Mouse (Mus musculus) urinary bladder, postnatal 36 days (tissue): Measurements from ENCODE around the gene Jade1.

ENCODE experiments used
- DNase-seq, 2 experiments: peaks; one replicate each; pipeline ENCODE4 v3.0.0; 2022; ENCODE audit warnings: low spot score in 2 of 2, mixed read lengths in 1 of 2

The Jade1 gene

DNA sequence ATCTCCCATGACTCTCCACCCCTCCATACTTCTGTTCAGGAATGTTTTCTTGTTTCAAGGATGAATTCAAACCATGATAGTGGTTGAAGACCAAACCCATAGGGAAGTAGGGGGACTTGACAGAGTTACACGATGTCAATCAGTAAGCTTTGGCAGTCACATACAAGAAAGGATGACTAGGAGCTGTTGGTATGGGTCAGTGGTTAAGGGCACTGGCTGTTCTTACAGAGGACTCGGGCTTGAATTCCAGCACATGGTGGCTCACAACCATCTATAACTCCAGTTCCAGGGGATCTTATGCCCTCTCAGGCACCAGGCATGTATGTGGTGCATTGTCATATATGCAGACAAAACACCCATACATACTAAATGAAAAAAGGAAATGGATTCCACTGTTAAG, 21.7 kb downstream of the Jade1 start:
- no peak for DNase-seq

DNA sequence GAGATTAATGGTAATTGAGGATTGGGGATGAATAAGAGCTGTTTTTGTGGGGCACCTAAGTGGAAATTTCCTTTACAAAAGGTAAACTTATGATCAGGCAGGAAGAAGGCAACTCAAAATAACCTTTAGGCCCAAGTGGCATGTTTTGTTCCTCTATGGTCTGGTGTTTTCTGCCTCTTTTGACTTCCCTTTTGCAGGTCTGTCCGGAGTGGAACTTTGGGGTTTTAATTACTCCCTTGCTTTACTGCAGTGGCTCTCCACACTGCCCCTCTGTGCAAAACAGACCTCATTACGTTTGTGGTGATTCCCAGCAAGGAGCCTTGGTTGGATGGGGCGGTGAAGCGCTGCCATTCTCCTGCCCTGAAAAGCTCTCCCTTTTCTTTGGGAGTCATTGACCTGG, 24.3 kb downstream of the Jade1 start:
- no peak for DNase-seq

DNA sequence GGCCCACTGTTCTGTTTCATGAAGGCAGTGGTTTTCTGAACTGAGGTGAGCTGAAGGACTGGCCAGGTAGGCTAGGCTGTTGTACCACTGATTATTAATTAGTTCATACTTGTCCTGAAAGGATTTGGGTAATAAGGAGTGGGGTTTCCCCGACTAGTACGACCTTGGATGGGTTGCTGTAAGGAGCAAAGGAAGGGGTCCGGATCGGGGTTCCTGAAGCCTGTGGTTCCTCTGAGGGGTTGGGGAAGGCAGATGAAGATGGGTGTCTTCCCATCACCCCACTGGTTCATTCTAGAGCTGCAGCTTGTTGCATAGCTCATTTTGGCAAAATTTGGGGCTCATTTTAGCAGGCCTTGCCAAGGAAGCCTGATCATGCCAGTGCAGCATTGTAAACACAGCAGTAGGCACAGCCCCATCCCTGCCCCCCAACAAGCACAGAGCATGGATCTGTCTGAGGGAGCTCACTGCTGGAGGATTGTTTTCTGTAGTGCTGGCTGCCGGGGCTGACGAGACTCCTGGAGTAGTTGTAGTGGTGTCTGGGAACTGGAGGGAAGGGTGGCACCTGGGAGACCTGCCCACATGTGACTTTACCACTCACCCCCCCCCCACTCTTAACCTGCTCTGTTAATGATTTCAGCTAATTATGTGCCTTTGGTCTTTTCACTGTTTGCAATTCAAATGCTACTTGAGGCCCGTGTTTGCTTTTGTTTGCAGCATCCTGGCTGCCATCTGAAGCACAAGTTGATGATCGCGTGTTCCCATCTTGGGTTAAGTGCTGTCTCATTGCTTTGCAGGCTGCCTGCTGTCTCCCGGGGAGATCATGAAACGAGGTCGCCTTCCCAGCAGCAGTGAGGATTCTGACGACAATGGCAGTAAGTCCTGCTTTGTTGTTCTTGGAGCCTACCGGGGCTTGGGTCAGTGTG, 25.1 kb downstream of the Jade1 start:
- DNase-seq, result no peak

DNA sequence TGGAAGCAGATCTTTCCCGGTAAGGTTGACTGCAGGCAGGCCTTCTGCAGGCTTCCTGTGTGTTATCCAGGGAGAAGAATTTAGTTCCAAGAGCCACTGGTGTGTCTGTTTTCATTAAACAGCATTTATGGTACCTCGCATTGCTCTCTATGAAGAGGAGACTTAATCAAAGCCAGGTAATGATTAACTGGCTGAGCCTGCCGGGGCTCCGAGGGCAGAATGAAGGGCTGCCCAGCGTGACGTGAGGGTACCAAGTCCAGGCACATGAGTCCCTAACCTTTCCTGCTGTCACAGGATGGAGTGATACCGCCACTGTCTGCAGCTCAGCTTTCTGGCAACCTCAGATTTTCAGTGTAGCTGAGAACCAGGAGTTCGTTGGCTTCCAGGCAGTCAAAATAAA, 25.9 kb downstream of the Jade1 start:
- DNase-seq, result no peak

DNA sequence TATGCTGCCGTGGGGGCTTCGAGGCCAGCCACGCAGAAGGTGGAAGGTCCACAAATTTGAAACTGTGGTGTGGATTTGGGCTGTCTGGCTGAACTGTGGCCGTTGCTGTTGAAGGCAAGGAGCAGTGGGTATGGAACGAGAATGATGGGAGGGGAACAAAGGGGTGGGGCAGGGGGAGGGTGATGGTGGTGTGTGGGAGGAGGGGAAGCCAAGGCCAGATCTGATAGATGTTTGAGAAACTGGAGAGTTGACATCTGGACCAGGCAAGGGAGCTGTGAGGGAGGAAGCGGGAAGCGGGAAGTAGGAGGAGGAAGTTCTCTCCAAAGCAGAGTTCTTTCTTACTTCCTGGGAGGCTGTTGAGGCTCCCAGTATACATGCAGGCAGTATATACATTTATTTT, 26.7 kb downstream of the Jade1 start:
- no peak for DNase-seq

DNA sequence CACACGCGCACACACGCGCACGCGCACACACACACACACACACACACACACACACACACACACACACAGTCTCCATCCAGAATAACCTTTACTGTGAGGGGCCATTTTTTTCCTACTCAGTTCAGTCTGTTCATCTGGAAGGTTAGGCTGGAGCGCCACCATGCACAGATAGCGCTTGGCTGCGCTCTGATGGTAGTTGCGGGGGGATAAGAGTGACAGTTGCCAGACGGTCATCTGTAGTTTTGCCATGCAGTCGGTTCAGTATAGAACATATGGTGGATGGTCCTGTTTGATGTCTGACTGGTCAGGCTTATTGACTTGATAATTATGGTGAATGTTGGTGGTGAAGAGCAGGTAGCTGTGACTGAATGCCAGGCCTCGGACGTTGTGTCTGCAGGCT, 27.6 kb downstream of the Jade1 start:
- DNase-seq, result no peak

DNA sequence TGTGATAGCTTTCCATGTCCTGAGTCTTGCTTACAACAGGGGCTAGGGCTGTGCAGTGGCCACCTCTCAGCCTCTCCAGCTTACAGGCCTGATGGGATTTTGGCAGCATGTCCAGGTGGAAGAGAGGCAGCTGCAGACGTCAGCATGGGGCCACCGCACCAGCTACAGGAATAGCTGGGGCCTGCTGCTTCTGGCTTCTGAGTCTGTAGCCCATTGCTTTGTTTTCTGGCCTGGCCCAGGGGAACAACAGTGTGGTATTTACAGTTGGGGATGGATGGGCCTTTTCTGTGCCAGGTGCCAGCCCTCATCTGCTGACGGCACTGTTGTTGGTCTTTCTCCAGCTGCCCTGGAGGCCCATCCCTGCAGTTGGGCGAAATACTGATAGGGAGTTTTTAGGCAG, 28.1 kb downstream of the Jade1 start:
- DNase-seq, result no peak

DNA sequence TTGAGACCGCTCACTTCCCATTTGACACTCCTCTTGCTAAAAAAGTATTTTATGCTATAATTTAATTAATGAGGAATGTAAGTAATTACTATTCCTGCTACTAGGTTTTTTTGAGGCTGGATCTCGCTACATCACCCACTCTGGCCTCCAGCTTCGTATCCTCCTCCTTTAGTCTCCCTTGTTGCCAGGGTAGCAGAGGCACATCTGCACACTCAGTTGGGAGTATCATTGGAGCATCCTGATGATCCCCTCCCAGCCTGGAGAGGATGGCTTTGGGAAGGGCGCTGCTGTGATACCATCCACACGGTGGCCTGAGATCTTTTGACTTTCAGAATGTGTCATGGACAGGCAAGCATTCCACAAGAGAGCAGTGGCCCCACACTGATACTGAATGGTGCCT, 30.0 kb downstream of the Jade1 start:
- no peak for DNase-seq

DNA sequence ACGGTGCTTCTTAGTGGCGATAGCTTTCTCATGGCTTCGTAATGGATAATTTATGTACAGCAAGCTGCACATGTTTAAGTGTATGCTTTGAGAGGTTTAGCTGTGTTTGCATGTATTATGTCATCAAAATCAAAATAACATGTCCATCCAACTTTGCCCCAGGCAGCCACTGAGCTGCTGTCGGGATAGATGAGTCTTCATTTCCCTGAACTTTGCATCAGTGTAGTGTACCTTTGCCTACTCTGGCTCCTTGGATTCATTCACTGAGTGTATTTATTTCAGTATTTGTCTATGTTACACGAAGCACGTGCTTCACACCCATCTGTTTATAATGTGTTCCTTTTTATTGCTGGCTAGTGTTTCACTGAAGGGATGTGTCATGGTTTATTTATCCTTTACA, 30.8 kb downstream of the Jade1 start:
- no peak for DNase-seq

DNA sequence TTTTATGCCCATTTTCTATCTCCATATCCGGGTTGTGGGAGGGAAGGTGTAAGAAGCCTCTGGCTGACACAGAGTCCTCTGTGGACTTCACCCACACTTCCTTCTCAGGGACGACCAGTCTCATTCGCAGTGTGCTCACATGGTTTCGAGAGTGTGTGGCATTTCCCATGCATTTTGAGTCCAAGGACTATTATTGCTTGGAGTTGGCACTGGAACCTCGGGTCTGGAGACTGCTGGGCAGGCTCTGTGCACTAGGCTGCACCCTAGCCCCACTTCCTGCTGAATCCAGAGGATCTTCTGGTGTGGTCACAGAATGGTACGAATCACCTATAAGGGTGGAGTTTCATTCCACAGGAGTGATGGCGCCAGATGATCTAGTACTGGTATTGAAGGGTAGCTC, 31.4 kb downstream of the Jade1 start:
- DNase-seq, result no peak

DNA sequence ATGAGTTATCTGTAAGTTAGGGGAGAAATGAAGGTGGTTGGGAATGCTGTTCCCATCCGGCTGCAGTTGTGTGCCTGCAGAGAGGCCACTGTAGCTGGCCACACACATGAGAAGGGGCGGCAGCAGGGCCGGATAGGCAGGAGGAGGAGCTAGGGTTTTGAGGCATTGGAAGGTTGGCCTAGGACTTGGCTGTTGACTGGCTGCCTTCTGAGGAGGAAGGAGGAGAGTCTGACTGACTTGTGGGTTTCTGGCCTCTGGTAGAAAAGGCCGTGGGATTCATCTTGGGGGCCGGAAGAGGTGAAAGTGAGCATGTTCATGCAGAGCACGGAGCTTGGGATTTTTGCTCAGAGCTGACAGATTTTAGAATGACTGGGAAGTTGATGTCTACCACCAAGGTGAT, 32.1 kb downstream of the Jade1 start:
- peak in 1 of 2 experiments; percentile 36 for DNase-seq

DNA sequence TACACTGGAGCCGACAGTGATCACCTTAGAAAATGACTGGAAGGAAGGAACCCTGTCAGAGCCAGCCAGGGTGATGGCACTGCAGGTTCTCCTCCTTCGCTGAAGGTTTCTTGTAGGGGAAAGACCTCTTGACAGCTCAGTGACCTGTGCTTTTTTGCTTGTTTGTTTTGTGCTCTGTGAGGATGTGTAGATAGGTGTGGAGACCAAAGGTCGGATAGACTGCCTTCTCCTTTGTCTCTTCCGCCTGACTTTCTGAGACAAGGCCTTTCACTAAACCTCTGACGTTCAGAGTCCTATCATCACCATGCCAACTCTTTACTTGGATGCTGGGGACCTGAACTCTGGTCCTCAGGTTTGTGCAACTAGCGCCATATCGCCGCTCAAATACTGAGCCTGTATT, 33.0 kb downstream of the Jade1 start:
- DNase-seq, result no peak

DNA sequence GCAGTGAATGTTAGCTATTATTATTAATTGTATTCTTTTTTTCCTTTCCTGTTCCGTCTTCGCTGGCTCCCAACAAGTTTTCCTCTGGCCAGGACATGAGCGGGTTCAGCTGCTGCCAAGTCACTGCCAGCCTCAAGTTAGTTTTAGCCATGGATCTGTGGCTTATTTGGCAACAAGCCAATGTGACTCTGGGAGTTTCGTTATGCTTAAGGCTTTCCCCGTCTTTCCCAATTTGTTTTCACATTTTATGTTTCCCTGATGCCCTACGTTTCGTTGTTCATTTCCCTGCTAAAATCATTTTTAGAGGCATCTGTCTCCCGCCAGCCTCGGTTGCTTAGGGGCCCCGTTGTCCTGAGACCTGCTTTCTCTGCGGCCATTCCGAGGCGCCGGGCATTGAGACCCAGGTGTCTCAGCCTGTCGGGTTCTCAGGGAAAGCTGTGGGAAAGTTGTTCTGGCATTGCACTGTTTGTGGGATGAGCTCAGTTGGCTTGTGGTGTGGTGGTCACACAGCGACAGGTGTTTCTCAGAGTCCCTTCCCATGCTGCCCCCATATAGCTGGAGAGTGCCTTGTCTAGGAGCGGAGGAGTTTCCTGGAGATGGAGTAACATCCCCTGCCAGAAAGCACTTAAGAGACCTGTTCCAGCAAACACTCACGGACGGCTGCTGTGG, 33.8 kb downstream of the Jade1 start:
- no peak for DNase-seq

DNA sequence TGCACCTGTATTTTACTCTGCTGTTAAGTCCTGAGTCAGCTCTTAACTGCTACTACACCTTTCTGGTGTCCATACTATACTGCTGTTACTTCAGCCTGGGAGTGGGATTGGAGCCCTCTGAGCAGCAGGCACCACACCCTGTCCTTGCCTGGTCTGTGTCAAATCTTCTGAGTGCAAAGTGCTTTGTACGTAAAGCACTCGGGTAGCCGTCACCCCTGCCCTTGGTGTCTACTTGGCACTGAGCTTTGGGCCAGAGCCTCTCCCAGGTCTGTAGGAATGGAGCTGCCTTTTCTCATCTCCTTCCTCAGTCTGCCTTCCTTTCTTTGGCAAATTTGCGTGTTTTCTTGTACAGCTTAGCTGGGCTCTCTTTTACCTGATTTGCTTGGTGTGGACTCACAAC, 34.5 kb downstream of the Jade1 start:
- no peak for DNase-seq

DNA sequence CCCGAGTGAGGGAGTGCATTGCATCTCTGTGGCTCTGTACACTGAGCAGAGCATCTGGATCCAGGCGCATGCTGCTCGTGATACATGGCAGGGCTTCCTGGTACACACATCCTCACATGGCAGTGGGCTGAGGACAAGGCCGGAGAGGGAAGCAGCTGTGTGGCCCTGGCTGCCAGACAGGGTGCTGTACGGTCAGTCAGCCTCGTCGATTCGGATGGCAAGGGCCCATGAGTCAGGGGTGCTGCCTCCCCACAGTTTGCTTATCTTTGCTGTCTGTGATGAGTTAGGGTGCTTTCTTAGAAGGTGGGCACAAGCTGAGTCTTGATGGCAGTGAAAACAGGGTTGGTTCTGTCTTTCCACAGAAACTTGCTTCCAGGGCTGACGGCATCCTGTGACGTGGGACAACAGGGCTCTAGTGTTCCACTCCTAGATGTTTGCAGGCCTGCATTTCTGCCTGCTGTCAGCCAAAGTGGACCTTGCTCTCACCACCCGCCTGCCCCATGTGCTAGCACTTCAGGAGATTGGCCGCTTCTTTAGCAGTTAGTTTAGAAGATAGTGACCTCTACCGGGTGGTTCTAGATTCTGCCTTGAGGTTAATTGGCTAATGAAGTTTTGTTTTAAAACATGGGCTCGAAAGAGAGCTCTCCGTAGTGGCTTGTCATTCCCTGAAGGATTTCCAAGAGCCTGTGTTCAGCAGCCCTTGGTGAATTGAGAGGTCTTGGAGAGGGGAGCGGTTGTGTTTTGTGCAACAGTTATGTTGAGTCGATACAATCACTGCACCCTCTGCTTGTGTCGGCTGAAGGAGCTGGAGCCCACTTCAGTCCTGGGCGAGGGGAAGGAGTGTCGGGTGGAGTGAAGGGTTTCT, 35.4 kb downstream of the Jade1 start:
- DNase-seq, result no peak

DNA sequence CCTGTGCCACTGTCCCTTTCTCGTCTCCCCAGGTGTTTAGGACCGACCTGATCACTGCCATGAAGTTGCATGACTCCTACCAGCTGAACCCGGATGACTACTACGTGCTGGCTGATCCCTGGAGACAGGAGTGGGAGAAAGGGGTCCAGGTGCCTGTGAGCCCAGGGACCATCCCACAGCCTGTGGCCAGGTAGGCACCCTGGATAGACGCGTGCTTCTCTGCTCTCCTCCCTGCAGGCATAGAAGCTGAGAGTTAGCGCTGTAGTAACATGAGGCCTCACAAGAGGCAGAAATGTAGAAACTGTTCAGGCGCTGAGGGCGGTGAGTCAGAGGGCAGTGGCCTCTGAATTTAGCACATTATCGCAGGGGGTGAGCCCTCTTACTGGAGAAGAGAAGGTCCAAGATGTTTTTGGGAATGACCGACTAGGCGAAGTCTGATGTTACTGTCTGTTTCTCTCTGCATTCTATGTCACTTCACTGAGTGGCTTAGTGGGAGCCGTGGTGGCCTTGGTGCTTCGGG, 36.2 kb downstream of the Jade1 start:
- DNase-seq, result no peak

DNA sequence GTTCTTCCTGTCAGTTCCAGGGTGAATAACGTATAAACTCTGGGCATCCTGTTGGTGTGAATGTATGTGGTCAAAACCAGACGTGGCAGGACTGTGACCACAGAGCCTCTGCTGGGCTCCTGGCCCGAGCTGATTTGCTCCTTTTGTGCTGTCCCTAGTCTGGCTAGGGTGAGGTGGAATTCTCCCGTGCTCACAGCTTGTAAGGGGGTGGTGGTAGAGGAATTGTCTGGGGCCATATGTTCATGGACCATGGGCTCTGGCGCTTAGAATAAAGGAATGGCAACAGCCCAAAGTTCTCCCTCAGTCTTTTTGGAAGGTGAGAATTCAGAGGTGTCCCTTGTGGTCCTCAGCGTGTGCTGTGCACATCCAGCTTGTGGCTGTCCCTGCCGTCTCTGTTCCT, 37.3 kb downstream of the Jade1 start:
- no peak for DNase-seq

DNA sequence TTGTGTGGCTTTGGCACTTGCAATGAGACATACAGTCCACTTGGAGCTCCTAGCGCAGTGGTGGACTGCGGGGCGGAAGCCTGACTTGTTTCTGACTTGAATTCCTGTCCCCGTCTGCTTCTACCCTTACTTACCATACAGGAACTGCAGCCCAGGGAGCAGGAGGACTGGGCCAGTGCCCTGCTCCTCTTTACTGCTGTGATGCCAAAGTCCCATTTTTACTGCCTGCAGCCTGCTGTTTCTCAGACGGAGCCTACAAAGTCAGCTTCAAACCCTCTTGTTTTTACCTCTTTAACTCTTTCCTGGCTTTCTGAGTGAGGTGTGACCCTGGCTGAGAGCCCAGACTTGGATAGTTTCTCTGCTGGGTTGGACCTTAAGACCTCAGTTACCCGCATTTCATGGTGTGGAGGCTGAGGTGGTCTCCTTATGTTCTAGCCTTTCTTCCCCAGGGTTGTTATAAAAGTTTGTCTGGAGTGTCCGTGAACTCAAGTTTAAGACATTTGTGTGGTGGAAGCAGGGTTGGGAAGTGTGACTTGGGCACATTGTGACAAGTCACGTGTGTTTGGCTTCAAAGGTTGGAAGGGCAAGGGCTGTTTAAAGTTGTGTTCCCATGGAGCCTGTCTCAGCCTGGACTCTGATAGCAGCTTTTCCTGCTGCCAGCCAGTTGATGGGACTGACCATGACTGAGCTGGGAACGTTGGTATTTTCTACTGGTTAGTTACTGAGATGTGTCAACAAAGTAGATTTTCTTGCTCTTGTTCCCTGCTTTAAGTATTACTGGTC, 38.8 kb downstream of the Jade1 start:
- no peak for DNase-seq

DNA sequence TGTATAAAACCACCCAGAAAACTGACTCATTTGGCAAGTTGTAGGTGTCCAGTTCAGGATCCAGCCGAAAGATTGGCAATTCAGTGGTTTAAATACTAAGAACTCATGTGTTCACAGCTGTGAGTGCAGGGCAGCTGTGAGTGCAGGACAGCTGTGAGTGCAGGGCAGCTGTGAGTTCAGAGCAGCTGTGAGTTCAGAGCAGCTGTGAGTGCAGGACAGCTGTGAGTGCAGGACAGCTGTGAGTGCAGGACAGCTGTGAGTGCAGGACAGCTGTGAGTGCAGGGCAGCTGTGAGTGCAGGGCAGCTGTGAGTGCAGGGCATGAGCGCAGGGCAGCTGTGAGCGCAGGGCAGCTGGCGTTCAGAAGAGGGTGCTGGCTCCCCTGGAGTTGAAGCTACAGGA, 39.5 kb downstream of the Jade1 start:
- no peak for DNase-seq

DNA sequence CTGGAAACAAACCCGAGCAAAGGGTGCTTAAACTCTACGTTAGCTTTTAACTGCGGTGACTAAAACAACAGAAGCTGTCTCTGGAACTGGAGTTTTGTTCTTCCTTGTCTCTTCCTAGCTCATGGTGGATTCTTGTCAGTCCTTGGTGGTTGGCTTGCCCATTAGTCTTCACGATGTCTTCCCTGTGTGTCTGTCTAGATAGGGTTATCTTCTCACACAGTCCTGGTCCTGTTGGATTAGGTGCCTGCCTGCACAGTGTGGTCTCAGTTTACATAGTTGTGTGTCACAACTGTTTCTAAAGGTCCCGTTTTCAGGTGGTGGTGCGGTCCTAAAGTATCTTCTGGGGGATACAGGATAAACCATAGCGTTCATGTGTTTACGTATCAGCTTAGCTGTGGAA, 41.5 kb downstream of the Jade1 start:
- DNase-seq, result no peak

DNA sequence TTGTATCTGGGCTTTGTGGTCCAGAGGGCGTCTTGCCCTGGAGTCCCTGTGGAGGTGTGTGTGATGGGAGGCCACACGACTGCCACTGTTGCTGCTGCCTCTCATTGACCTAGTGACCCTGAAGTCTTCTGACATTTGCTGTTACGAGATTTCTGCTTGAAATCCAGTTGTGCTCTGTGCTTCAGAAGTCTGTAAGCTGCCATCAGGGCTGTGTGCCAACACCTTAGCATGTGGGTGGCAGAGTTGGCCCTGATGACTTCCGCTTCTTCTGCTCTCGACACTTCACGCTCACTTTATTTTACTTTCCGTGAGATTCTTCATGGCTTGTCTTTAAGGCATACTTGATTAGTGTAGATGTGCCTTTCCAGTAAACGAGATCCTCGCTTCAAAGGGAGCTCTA, 42.9 kb downstream of the Jade1 start:
- no peak for DNase-seq
